Mouse (Mus musculus) cerebellum, adult 9-11 months (tissue): ENCODE measurements around the gene Zan.

Experiments used
- DNase-seq: peaks from one replicate; pipeline ENCODE4 v3.0.0; 2022

The Zan gene

GRCm38 (mm10) chr5:137476964-137477363 is at the start of gene Zan:
Gene Zan (minus strand): TSS chr5:137477064.
- DNase-seq: no peak

DNA sequence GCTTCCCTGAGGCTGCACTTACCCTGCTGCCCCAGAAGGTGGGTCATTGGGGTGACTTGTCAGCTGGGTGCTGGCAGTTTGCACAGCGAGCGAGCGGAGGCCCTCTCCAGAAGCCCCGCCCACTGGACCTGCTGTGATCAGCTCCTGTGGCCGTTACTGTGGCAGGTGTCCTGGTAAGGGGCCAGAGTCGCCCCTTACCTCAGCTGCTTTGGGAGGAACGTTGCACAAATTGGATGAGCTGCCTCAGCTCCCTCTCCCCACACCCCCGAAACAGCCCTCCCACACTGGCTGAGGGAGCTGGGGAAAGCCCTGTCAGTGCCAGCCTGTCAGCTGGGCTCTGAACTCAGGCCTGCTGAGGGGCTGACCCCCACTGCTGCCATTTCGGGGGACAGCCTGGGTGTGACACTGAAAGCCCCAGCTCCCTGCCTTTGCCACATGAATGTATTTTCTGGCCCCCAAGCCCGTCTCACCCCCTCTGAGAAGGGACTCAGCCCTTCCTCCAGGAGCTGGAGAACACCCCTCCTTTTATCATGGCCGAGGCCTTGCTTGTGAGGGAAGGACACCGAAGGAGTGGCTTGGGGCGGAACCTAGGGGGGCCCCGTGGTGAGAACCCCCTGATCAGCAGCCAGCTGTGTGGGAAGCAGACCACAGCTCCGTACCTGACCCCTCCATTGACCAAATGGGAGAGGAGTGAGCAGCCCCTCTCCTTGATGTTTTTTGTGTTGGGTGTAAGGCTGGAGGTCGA is 49.5 kb upstream of the Zan start:
- DNase-seq: peak; percentile 74

DNA sequence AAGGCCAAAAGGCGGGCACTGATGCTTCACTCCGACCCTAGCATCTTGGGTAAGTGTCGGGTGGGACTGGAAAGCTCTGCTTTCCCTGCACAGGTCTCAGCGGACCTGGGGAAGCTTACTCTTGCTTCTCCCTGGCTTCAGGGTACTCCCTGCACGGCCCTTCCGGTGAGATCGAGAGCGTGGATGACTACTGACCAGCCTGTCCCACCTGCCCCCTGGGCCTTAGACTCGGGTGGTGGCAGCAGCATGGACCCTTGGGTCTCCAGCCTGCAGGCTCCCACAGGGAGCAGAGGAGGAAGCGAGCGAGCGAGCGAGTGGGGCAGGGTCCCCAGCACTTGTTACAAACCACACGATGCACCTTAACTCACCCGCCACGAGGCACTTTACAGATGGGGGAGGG is 48.6 kb upstream of the Zan start:
- no peak for DNase-seq

- no peak for DNase-seq
Measured at GRCm38 (mm10) chr5:137524671-137525070, 47.8 kb upstream of the Zan start.

DNA sequence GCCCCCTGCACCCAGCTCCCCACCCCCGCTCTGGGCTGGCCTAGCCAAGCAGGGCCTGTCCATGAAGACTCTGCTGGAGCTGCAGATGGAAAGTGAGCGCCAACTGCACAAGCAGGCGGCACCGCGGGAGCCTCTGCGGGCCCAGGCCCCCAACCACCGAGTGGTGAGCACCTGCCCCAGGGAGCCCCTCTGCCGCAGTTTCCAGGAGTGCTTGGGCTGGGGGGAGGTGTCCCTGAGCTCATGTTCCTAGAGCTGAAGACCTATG is 47.3 kb upstream of the Zan start:
- DNase-seq: no peak

DNA sequence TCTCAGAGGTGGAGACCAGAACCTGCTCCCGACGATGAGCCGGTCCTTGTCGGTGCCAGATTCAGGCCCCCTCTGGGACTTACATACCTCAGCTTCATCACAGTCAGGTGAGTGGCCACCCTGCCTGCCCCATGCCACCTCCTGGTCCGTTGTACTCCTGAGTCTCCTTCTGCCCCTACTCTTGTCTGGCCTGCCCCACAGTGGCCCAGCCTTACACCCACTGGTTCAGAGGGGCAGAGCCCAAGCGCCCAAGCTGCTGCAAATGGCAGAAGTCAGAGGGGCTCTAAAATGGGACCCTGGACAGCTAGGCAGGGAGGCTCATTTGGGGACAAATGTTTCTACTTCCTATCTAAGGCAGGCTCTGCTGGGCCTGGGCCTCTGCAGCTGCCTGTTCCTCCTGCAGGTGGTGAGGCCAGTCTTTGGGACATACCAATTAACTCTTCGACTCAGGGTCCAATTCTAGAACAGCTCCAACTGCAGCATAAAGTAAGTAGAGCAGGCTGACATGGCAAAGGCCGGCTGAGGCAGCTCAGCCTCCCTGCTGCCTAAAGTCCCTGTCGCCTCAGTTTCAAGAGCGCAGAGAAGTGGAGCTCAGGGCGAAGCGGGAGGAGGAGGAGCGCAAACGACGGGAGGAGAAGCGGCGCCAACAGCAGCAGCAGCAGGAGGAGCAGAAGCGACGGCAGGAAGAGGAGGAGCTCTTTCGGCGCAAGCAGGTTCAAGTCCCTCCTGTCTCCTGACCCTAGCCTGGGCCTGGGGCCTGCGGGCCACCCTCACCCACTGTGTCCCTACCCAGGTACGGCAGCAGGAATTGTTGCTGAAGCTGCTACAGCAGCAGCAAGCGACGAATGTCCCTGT is 46.8 kb upstream of the Zan start:
- DNase-seq: no peak

- no peak for DNase-seq
Measured at GRCm38 (mm10) chr5:137522711-137523110, 45.8 kb upstream of the Zan start.

- DNase-seq: no peak
Measured at GRCm38 (mm10) chr5:137521861-137522260, 45.0 kb upstream of the Zan start.

GRCm38 (mm10) chr5:137519691-137520550 is 43.1 kb upstream of the Zan start:
- DNase-seq: no peak

- DNase-seq: no peak
Measured at GRCm38 (mm10) chr5:137518436-137518835, 41.6 kb upstream of the Zan start, which contains the start of gene Gigyf1. Gene Gigyf1 (plus strand): TSS chr5:137518548.

- DNase-seq: peak; percentile 50
Measured at GRCm38 (mm10) chr5:137514811-137515210, 37.9 kb upstream of the Zan start.

DNA sequence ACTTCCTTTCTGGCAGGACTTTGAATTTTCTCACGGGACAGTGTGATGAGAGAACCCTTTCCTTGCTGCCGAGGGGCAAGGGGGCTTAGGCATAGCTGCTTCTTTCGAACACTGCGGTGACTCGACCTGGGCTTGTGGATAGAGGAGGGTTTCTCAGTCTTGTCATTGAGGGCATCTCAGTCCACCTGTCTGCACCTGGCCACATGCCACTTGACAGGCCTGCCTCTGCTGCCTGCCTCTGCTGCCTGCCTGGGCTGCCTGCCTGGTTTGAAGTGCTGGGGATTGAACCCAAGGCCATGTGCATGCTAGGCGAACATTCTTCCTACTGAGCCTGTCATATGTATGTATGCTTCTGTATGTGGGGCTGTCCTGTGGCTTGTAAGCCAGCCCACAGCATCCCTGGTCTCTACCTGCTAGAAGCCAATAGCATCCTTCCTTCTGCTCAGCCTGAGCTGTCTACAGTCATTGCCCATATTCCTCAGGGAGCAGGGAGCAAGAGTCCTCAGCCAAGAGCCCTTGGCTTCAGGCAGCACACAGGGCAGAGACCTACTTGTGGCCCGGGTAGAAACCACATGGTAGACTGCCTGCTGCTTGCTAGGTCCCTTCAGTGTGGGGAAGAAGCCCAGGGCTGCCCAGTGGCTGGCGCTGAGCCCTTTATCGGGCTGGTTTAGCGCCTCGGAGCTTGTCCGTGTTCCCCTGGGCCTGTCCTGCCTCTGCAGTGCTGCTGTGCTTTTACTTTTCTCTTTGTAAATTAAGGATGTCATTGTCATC is 37.3 kb upstream of the Zan start:
- peak; percentile 67 for DNase-seq

DNA sequence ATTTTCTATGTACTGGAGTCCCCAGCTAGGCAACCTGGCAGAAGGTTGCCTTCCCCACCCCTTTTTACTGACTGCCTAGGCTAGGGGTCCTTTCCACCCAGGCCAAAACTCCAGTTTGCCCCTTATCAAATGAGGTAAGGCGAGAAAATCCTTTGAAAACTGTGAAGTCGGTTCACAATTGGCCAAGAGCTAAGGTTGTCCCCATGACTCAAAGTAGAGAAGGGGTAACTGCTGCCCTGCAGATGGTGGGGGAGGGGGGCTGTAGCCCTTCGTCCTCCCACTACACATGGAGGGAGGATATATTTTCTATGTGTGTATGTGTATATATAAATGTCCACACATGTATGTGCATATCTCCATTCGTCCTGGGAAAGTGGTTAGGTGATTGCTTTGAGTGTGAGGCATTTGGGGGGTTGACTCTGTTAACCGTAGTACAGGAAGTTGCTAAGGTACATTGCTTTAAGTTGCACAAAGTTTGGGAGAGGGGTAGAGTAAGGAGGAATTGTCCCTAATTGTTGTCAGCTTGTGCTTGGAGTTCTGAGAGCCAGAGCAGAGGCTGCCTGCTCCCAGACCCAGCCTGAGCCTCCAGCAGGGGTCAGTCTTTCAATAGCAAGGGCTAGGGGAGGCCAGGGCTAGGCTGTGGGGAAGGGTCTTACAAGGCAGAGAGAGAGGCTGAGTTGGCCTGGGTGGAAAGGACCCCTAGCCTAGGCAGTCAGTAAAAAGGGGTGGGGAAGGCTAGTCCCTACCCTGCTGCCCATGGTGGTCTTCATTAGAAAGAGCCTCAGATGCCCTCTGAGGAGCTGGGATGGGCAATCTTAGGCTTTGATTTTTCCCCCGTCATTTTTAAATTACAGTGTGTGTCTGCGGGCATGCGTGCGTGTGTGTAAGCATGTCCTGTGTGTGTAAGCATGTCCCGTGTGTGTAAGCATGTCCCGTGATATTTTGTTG is 36.3 kb upstream of the Zan start:
- DNase-seq: peak; percentile 48

GRCm38 (mm10) chr5:137511706-137512105 is 34.8 kb upstream of the Zan start:
- no peak for DNase-seq

GRCm38 (mm10) chr5:137510573-137511390 is 33.9 kb upstream of the Zan start:
- peak; percentile 69 for DNase-seq

DNA sequence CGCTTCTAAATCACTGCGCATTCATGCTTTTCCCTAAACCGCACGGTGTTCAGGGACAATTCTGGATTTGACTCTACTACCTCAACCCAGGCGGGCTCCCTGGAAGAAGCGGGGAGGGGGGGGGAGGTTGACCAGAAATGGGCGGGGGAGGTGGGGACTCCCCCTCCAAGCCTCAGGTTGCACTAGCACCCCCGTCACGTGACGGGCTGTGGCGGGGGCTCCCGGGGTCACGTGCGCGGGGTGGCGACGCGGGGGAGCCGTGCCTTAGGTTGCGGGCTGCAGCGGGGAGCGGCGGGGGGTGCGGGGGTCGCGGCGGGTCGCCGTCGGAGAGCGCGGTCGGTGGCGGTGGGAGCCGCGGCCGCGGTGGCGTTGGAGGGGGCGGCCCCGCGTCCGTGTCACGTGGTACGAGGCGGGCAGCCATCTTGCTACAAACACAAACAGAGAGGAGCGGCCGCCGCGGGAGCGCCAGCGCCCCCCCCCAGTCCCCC is 33.2 kb upstream of the Zan start:
- DNase-seq: peak; percentile 88

- peak; percentile 64 for DNase-seq
Measured at GRCm38 (mm10) chr5:137504041-137504440, 27.2 kb upstream of the Zan start.

DNA sequence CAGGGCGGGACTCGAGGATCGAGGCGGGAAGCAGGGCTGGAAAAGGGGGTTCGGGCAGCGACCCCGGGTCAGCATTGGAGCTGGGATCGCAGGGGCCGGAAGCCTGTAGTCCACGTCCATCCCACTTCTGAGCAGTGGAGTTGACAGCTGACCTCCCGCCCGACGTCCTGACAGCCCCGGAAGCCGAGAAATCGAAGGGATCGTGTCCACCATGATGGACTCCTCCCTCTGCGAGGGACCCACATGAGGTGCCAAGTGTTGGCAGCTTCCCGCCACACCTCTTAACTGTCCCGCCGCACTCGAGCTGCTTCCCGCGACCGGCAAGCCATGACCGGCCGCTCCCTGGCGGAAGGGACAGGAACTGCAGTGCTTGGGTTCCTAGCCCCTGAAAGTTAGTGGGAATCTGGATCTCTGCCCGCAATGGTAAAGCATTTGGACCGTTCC is 25.8 kb upstream of the Zan start:
- DNase-seq: no peak

DNA sequence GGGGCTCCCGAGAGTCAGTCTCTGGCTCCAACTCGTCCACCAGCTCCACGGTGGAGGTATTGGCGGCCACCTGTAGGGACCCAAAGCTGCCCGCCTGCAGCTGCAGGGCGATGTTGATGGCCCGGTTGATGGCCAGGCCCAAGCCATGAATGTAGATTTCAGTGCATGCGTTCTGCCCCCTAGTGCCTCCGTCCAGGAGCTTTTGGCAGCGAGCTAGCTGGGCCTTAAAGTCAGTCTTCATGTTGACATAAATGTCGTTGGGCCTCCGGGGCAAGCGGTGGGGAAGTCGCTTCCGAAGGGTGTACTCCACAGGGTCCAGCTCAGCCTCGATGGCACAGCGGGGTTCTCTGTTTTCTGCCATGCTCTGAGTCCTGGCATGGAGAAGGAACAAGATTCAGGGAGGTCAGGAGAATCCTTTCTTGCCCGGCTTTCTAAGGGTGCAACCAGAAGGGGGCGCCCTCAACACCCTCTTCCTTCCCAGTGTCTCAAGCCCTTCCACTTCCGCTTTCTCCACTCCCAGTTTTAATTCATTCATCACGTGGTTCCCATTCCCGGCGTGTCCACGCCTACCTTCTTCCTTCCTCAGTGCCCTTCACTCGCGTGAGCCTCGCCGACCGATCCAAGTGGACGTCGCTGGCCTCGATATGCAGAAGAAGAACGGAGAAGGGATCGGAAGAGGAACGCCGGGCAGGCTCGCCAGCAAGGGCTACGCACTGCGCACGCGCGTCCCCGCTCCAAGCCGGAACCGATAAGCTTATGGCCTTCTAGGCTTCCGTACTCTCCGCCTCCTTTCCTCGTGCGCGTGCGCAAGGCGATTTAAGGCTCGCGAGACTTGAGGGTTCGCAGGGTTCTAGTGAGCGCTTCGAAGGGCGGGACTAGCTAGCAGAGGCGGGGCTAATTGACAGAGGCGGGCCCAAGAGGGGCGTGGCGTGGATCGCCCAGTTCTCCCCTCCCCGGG is 25.1 kb upstream of the Zan start, which contains the start of gene Pop7:
Gene Pop7 (minus strand): TSS at position 810 of the 958 bp plus-strand sequence.
- DNase-seq: peak; percentile 100
